Mouse (Mus musculus) spleen, adult 2 months (tissue): ENCODE data around the gene Atxn1. TPM values are rescaled to one million over a fixed set of nuclear protein-coding genes. Genes with fewer than 3 reads are reported as not detected.

ENCODE experiments used
- DNase-seq, 2 experiments: peaks; one replicate each; pipeline versions ENCODE4 v3.0.0 to v3.0.0-alpha.2; 2012 to 2021; ENCODE audit warnings: low spot score in 2 of 2, low read depth in 1 of 2
- H3K27ac ChIP-seq: fragments of 200-500 bp; 2 replicates; pipeline ENCODE4 v1.5.1; 2012; ENCODE audit warnings: low read length, inconsistent platforms; ENCODE audit not compliant: insufficient read depth
- H3K27me3 ChIP-seq: fragments of 200-500 bp; 2 replicates; pipeline ENCODE4 v1.6.1; 2012; ENCODE audit warnings: mild to moderate bottlenecking, moderate library complexity, low read length, inconsistent platforms; ENCODE audit not compliant: control insufficient read depth, insufficient read depth
- H3K36me3 ChIP-seq: fragments of 200-500 bp; 2 replicates; pipeline ENCODE4 v1.6.1; 2012; ENCODE audit warnings: mild to moderate bottlenecking, low read length, inconsistent platforms; ENCODE audit not compliant: control insufficient read depth, insufficient read depth
- H3K4me1 ChIP-seq: fragments of 200-500 bp; 2 replicates; pipeline ENCODE4 v1.6.1; 2011; ENCODE audit warnings: inconsistent platforms; ENCODE audit not compliant: control insufficient read depth, insufficient read depth, insufficient read length
- H3K4me3 ChIP-seq: fragments of 200-500 bp; 2 replicates; pipeline ENCODE4 v1.5.1; 2011; ENCODE audit warnings: mild to moderate bottlenecking, inconsistent platforms; ENCODE audit not compliant: insufficient read depth, insufficient read length; ENCODE audit errors: extremely low read depth
- CTCF ChIP-seq: fragments of 200-500 bp; IDR thresholded peaks from 2 replicates; pipeline ENCODE4 v1.5.1; 2011; ENCODE audit warnings: mild to moderate bottlenecking, inconsistent platforms; ENCODE audit not compliant: insufficient read depth, insufficient read length, insufficient replicate concordance; ENCODE audit errors: extremely low read depth
- POLR2A ChIP-seq: fragments of 200-500 bp; IDR thresholded peaks from 2 replicates; pipeline ENCODE4 v1.6.1; 2011; ENCODE audit warnings: low read depth, low read length, inconsistent platforms
- WGBS: fragments of 180-500 bp; shearing (Covaris S2); methylation state at CpG from one replicate; pipeline ENCODE4 v1.1.7; 2018; 5-methylcytosine and 5-hydroxymethylcytosine counted together
- polyA plus RNA-seq: library from polyadenylated mRNA; depleted of rRNA; stranded (reverse); fragments of >200 nt; gene quantifications from 2 replicates; pipeline ENCODE4 v1.2.3, GENCODE M21; 2012

The Atxn1 gene
- polyA plus RNA-seq, 1 experiment = 10.6 TPM

DNA sequence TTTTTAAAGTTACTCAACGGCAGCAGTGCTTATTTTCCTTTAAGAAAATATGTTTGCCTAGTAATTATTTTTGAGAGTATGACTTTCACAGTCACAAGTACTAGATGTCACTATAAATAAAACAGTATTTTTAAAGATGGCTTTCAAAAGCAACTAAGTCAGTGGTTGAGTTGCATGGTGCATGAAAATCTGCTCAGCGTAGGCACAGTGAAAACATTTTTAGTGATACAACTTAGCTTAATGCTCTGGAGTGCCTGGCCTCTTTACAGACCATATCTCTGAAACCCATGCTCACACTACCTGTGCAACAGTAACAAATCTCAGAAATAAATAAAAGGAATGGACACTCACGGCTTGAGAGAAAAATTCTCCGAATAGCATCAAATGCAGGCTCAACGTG is 241.9 kb downstream of the Atxn1 start:
- H3K36me3 ChIP-seq = no peaks in the 10 kb centered on the region
- H3K4me1 ChIP-seq = no peaks in the 10 kb centered on the region
- no peaks in the 10 kb centered on the region for H3K27me3 ChIP-seq
- H3K4me3 ChIP-seq = no peak overlapping the region
- WGBS = 91% methylated on average over 5 of the region's 5 CpGs
- TF ChIP-seq POLR2A = no peak
- H3K27ac ChIP-seq = no peak overlapping the region
- no peak for DNase-seq

DNA sequence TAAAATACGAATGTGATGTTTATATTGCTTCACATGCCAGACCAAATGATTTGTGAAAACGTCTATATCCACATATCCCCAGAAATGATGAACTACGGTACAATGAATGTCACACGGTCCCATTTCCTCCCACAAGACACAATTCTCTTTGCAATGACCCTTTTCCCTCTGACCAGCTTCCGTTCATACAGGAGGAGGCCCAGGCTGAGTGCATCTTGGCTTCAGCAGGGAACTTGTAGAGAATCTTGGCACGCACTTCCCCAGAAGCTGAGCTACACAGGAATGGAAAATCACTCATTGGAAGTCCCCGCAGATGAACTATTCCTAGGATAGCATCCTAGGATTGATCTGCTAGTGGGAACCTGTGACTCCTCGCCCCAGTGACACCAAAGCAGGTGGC is 243.2 kb downstream of the Atxn1 start:
- 84% methylated on average over 8 of the region's 8 CpGs for WGBS
- TF ChIP-seq POLR2A (no peak), CTCF (no peak)
- H3K27ac ChIP-seq = no peak overlapping the region

DNA sequence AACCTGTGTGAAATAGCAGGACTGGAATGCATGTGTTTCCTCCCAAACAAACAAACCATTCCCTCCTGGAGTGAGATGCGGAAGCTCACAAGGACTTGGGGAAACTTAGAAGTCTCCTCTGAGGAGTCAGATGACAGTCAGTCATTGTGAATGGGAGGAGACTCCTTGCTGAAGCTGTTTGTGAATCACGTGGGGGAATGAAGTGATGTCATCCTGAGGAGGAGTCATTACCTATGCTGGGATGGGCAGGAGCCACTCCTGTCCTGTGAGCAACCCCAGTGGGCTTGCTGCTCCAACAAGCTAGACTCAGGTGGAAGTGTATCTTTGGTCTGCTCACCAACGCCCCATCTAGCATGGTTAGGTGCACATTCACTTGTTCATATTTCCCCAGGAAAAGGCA is 246.0 kb downstream of the Atxn1 start:
- 73% methylated on average over 3 of the region's 3 CpGs for WGBS
- Histone ChIP-seq H3K27ac (no peak overlapping the region), H3K27me3 (no peaks in the 10 kb centered on the region), H3K4me1 (no peaks in the 10 kb centered on the region), H3K36me3 (no peaks in the 10 kb centered on the region), H3K4me3 (no peak overlapping the region)
- DNase-seq = no peak
- TF ChIP-seq CTCF (no peak), POLR2A (no peak)

More for the DNA sequence above, 243.2 kb downstream of the Atxn1 start:
- DNase-seq = no peak
- no peak overlapping the region for H3K4me3 ChIP-seq
- H3K4me1 ChIP-seq = no peaks in the 10 kb centered on the region
- H3K27me3 ChIP-seq = no peaks in the 10 kb centered on the region
- no peaks in the 10 kb centered on the region for H3K36me3 ChIP-seq

DNA sequence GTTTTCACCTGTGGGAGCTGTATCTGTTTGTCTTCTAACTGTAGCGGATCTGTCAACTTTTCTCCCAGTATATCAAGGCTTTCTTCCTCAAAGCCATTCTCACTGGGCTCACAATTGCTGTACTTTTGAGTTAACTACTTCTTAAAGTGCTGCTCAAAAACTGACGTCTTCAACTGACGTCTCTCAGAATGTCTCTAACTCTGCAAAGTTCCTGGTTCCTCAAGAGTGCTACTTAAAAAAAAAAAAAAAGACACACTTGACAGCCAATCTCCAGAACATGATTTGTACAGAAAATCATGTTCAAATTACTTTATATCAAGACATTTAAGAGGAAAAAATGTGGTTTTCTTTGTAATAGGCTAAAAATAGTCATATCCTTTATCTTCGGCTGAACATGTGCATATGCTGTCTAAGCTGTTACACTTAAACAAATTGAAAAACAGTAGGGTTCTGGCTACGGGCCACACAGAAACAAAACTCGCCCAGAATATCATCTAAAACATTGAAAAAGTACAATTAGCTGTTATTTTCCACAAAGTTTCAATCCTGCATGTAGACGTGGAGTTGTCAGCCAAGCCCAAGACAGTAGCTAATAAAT is 249.1 kb downstream of the Atxn1 start:
- no peaks in the 10 kb centered on the region for H3K27me3 ChIP-seq
- no peak overlapping the region for H3K4me3 ChIP-seq
- no peaks in the 10 kb centered on the region for H3K4me1 ChIP-seq
- no peak overlapping the region for H3K27ac ChIP-seq
- H3K36me3 ChIP-seq = no peaks in the 10 kb centered on the region
- 40% methylated on average over 7 of the region's 7 CpGs for WGBS
- TF ChIP-seq POLR2A = no peak
- no peak for TF ChIP-seq CTCF
- no peak for DNase-seq

DNA sequence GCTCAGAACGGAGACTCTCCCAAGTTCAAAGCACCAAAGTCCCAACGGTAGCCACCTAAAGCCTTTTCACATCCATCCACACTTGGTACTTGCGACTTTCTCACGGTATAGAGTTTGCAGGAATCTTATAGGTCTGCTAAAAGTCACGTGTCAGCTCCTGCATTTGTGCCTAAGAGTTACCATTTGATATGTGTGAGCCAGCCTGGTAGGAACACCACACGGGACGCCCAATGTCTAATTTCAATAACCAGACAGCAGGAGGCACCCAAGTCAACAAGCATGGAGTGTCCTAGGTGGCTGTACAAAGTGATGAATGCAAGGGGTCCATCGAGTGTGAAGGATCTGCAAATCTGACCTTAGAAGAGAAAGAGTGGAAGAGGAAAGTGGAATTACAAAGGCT is 254.8 kb downstream of the Atxn1 start:
- Histone ChIP-seq H3K27ac (no peak overlapping the region), H3K4me3 (no peak overlapping the region), H3K27me3 (no peaks in the 10 kb centered on the region), H3K4me1 (no peaks in the 10 kb centered on the region), H3K36me3 (no peaks in the 10 kb centered on the region)
- DNase-seq = no peak
- no peak for TF ChIP-seq CTCF
- TF ChIP-seq POLR2A = no peak
- WGBS = 90% methylated on average over 8 of the region's 8 CpGs

DNA sequence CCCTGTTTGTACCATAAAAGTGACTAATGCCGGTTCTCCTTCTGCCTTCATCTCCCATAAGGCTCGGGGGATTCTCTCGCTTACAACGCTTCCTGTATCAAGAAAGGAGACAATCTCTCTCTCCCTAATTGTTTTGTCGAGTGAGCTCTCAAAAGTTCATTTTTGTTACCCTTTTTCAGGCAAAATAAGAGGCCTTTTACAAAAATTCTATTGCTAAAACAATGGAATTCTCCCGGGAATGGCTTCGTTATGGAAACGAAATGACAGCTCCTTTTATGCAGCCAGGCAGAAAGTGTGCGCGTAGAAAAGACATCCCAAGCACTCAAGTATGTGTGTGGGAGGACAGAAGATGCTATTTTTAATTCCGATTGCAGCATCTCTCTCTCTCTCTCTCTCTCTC is 255.4 kb downstream of the Atxn1 start:
- H3K27ac ChIP-seq = no peak overlapping the region
- TF ChIP-seq POLR2A = no peak
- TF ChIP-seq CTCF = no peak
- DNase-seq = no peak
- H3K4me1 ChIP-seq = no peaks in the 10 kb centered on the region
- no peak overlapping the region for H3K4me3 ChIP-seq
- no peaks in the 10 kb centered on the region for H3K27me3 ChIP-seq
- WGBS = 89% methylated on average over 11 of the region's 11 CpGs
- H3K36me3 ChIP-seq = no peaks in the 10 kb centered on the region

DNA sequence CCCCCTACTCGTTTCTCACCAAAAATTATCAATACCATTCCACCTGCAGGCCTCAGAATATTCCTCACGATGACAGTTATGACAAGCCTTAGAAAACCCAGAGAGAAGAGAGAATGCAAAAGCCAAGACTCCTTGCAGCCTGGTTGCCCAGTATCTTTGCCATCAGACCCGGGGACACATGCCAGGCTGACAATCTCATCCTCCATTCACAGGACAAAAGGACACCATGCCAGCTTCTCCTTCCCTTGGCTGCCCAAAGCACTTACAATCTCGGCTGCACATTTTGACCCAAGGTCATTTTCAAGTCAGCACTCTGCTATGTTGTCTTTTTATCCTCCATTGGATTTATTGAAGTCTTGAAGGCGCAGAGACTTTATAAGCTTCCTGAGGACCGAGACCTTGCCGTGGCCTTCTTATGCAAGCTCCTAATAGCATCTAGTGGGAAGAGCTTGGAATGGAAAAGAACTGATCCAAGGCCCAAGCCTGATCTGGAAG is 263.5 kb downstream of the Atxn1 start:
- DNase-seq = no peak
- WGBS = 78% methylated on average over 7 of the region's 7 CpGs
- H3K36me3 ChIP-seq = no peaks in the 10 kb centered on the region
- no peak overlapping the region for H3K27ac ChIP-seq
- no peaks in the 10 kb centered on the region for H3K4me1 ChIP-seq
- no peaks in the 10 kb centered on the region for H3K27me3 ChIP-seq
- no peak overlapping the region for H3K4me3 ChIP-seq
- no peak for TF ChIP-seq CTCF
- no peak for TF ChIP-seq POLR2A

DNA sequence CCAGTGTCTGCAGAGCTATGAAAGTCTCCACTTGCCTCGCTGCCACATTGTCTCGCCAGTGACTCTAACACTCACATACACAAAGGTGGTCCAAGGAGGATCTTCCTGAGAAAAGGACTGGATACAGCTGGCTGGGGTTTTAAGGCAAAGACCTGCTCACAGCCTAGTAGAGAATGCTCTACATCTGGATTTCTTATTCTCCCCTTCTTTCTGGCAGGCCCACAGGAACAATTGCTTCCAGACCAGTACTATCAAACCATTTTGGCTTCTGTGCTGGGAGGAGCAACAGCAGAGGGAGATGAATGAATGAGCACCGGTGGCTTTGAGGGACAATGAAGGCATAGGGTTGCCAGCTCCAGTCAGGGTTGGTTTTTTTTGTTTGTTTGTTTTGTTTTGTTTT is 265.8 kb downstream of the Atxn1 start:
- Histone ChIP-seq H3K27me3 (no peaks in the 10 kb centered on the region), H3K36me3 (no peaks in the 10 kb centered on the region), H3K27ac (no peak overlapping the region), H3K4me3 (no peak overlapping the region), H3K4me1 (no peaks in the 10 kb centered on the region)
- no peak for DNase-seq
- WGBS = 92% methylated on average over 3 of the region's 3 CpGs
- TF ChIP-seq CTCF (no peak), POLR2A (no peak)
